Mouse (Mus musculus) MEL (cell line): ENCODE data around the gene Ltbp2.

Source experiments
- CHD1 ChIP-seq: IDR thresholded peaks from 2 replicates; pipeline ENCODE4 v1.6.1; 2012; ENCODE audit warnings: low read depth, mild to moderate bottlenecking, inconsistent platforms, low read length, improper control_type of control experiment
- CTCF ChIP-seq, 3 experiments: IDR thresholded peaks in 2 of 3; conservative IDR thresholded peaks in 1 of 3; 2 replicates each; pipeline ENCODE4 v1.5.1; 2011 to 2012; ENCODE audit warnings: low read length in 3 of 3, low read depth in 2 of 3, mild to moderate bottlenecking in 2 of 3, improper control_type of control experiment in 1 of 3, inconsistent platforms in 1 of 3, mixed read lengths in 1 of 3, moderate library complexity in 1 of 3; ENCODE audit not compliant: control insufficient read depth in 1 of 3, insufficient read depth in 1 of 3, poor library complexity in 1 of 3, severe bottlenecking in 1 of 3
- GABPA ChIP-seq: IDR thresholded peaks from 2 replicates; pipeline ENCODE4 v1.6.1; 2012; ENCODE audit warnings: low read depth, mild to moderate bottlenecking, inconsistent platforms, low read length, improper control_type of control experiment, moderate library complexity
- HCFC1 ChIP-seq: IDR thresholded peaks from 2 replicates; pipeline ENCODE4 v1.6.1; 2012; ENCODE audit warnings: low read depth, mild to moderate bottlenecking, inconsistent platforms, low read length, improper control_type of control experiment, moderate library complexity
- MEF2A ChIP-seq: IDR thresholded peaks from 2 replicates; pipeline ENCODE4 v1.6.1; 2014; ENCODE audit warnings: low read depth, mild to moderate bottlenecking, inconsistent platforms, low read length, improper control_type of control experiment; ENCODE audit not compliant: poor library complexity, insufficient replicate concordance, severe bottlenecking; ENCODE audit errors: extremely low read depth
- MYC ChIP-seq: IDR thresholded peaks from 2 replicates; pipeline ENCODE4 v1.6.1; 2011; ENCODE audit warnings: low read depth, mild to moderate bottlenecking, low read length, improper control_type of control experiment, moderate library complexity
- NRF1 ChIP-seq: IDR thresholded peaks from 2 replicates; pipeline ENCODE4 v1.6.1; 2014; ENCODE audit warnings: low read depth, mild to moderate bottlenecking, inconsistent platforms, low read length, improper control_type of control experiment, moderate library complexity; ENCODE audit not compliant: poor library complexity, insufficient read depth, severe bottlenecking
- POLR2A ChIP-seq, 2 experiments: IDR thresholded peaks; 2 replicates each; pipeline ENCODE4 v1.6.1; 2011 to 2012; ENCODE audit warnings: low read length in 2 of 2, mild to moderate bottlenecking in 2 of 2, control low read depth in 1 of 2, improper control_type of control experiment in 1 of 2, low read depth in 1 of 2, moderate library complexity in 1 of 2; ENCODE audit not compliant: control insufficient read depth in 1 of 2, insufficient read depth in 1 of 2, poor library complexity in 1 of 2
- TBP ChIP-seq: IDR thresholded peaks from 2 replicates; pipeline ENCODE4 v1.8.0; 2011; ENCODE audit warnings: low read depth, low read length, improper control_type of control experiment
- USF1 ChIP-seq: IDR thresholded peaks from 2 replicates; pipeline ENCODE4 v1.6.1; 2014; ENCODE audit warnings: low read depth, mild to moderate bottlenecking, inconsistent platforms, low read length, improper control_type of control experiment, moderate library complexity

DNA sequence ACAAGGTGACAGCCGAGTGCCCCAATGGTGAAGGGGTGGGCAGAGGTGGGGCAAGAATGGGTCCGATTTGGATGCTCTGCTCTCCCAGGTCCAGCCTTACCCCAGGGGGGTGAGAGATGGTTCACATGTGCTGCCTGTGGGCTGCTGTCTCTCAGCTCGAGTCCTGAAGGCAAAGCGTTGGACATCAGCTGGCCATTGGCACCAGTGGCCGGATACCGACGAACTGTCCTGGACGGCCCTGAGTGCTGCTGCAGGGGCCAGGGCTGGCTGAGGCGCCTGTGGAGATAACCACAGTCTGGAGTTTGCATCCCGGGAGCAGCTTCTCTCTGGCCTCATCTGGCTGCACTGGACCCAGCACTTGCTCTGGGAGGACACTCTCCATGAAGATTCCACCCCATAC lies 44.7 kb downstream of the Ltbp2 start:
- no peak for TF ChIP-seq HCFC1
- TF ChIP-seq CTCF (IDR thresholded peaks at IDR 0.05 in 2 of 3, conservative IDR thresholded peaks at IDR 0.05 in 1 of 3; ENCODE audit: control insufficient read depth in 1 of 3, insufficient read depth in 1 of 3, low read depth in 2 of 3, low read length in 3 of 3, poor library complexity in 1 of 3, severe bottlenecking in 1 of 3): no peak
- TF ChIP-seq MEF2A: no peak
- TF ChIP-seq CHD1: no peak
- TF ChIP-seq NRF1: no peak
- TF ChIP-seq MYC: no peak
- TF ChIP-seq USF1: no peak
- no peak for TF ChIP-seq GABPA
- no peak for TF ChIP-seq TBP
- no peak for TF ChIP-seq POLR2A (IDR thresholded peaks at IDR 0.05; ENCODE audit: control insufficient read depth in 1 of 2, insufficient read depth in 1 of 2, low read depth in 1 of 2, low read length in 2 of 2, poor library complexity in 1 of 2)
